Comparison of ENCODE assay signal across 11 mouse cellular contexts in genomic region chr5:107165734-107166133, GRCm38 (mm10).
"Had no signal": no experiment of that assay in that cellular context is flagged by ENCODE, and none has a peak within 500 bp of the region (broad histone marks: within the 10 kb centered on the region; RNA-seq: fewer than 3 reads in every experiment).

No protein-coding gene starts in this region.

- H3K9me3 ChIP-seq: liver, embryonic 13.5 days; neural tube, embryonic 12.5 days; neural tube, embryonic 15.5 days had no signal

- H3K27me3 ChIP-seq: liver, embryonic 13.5 days; neural tube, embryonic 12.5 days; neural tube, embryonic 15.5 days had no signal

- H3K27ac ChIP-seq: left cerebral cortex, adult 2 months; liver, embryonic 13.5 days; neural tube, embryonic 12.5 days; neural tube, embryonic 15.5 days had no signal

- H3K4me3 ChIP-seq: left cerebral cortex, adult 2 months; liver, embryonic 13.5 days; neural tube, embryonic 12.5 days; neural tube, embryonic 15.5 days had no signal

- H3K9ac ChIP-seq: liver, embryonic 13.5 days; neural tube, embryonic 12.5 days; neural tube, embryonic 15.5 days had no signal

- H3K36me3 ChIP-seq: liver, embryonic 13.5 days; neural tube, embryonic 12.5 days; neural tube, embryonic 15.5 days had no signal

- DNase-seq: kidney, postnatal 36 days; layer of hippocampus, postnatal 36 days; liver, embryonic 13.5 days; lung, adult 2 months; lung, postnatal 14 days; lung, postnatal 4 days; midbrain, embryonic 14.5 days had no signal

- H3K4me2 ChIP-seq: liver, embryonic 13.5 days; midbrain, embryonic 11.5 days; neural tube, embryonic 12.5 days; neural tube, embryonic 15.5 days had no signal
